Mouse (Mus musculus): ENCODE results near the gene Thumpd2. TPM values are rescaled to one million over a fixed set of nuclear protein-coding genes. Genes with fewer than 3 reads are reported as not detected.

Thumpd2 gene
- polyA plus RNA-seq (2015; fragmentation: Nextera tagmentation; extraction: Ambion mirVana): 11.9 TPM in 2 replicates

- Histone ChIP-seq H3K4me3 (ENCODE audit: low read length) (peak within 1 kb of the TSS; percentile 96), H3K9me3 (ENCODE audit: control insufficient read depth, low read length) (no peaks in the 10 kb centered on the region), H3K9ac (ENCODE audit: low read depth, low read length) (peak within 1 kb of the TSS; percentile 99), H3K4me2 (ENCODE audit: low read depth, low read length) (peak within 1 kb of the TSS; percentile 63), H3K27ac (ENCODE audit: low read length) (peak within 1 kb of the TSS; percentile 77), H3K36me3 (ENCODE audit: control insufficient read depth, insufficient read depth, low read length) (no peaks in the 10 kb centered on the region), H3K27me3 (replicated peaks; ENCODE audit: control insufficient read depth, insufficient read depth, low read length) (no peaks in the 10 kb centered on the region), H3K4me1 (ENCODE audit: control insufficient read depth, insufficient read depth, low read length) (no peaks in the 10 kb centered on the region)
- under 1% methylated on average over 29 of the region's 29 CpGs for WGBS
- ATAC-seq: peak; percentile 97
These were observed at the start of gene Thumpd2 for GRCm38 (mm10) chr17:81064979-81065311. TSS of gene Thumpd2 (minus strand) at chr17:81065082.

GRCm38 (mm10) chr17:81104237-81104636 lies 39.4 kb upstream of the Thumpd2 start:
- no peaks in the 10 kb centered on the region for H3K4me1 ChIP-seq (ENCODE audit: control insufficient read depth, insufficient read depth, low read length)
- H3K9ac ChIP-seq (ENCODE audit: low read depth, low read length): no peak overlapping the region
- no peak overlapping the region for H3K27ac ChIP-seq (ENCODE audit: low read length)
- no peak overlapping the region for H3K4me2 ChIP-seq (ENCODE audit: low read depth, low read length)
- ATAC-seq: no peak
- H3K36me3 ChIP-seq (ENCODE audit: control insufficient read depth, insufficient read depth, low read length): no peaks in the 10 kb centered on the region
- H3K27me3 ChIP-seq (replicated peaks; ENCODE audit: control insufficient read depth, insufficient read depth, low read length): no peaks in the 10 kb centered on the region
- no peaks in the 10 kb centered on the region for H3K9me3 ChIP-seq (ENCODE audit: control insufficient read depth, low read length)
- no peak overlapping the region for H3K4me3 ChIP-seq (ENCODE audit: low read length)
- WGBS: 82% methylated on average over 2 of the region's 2 CpGs

GRCm38 (mm10) chr17:81102866-81103265 lies 38.0 kb upstream of the Thumpd2 start:
- Histone ChIP-seq H3K9ac (ENCODE audit: low read depth, low read length) (no peak overlapping the region), H3K36me3 (ENCODE audit: control insufficient read depth, insufficient read depth, low read length) (no peaks in the 10 kb centered on the region), H3K27ac (ENCODE audit: low read length) (no peak overlapping the region), H3K9me3 (ENCODE audit: control insufficient read depth, low read length) (no peaks in the 10 kb centered on the region), H3K27me3 (replicated peaks; ENCODE audit: control insufficient read depth, insufficient read depth, low read length) (no peaks in the 10 kb centered on the region), H3K4me2 (ENCODE audit: low read depth, low read length) (no peak overlapping the region), H3K4me1 (ENCODE audit: control insufficient read depth, insufficient read depth, low read length) (no peaks in the 10 kb centered on the region), H3K4me3 (ENCODE audit: low read length) (no peak overlapping the region)
- no peak for ATAC-seq
- WGBS: 63% methylated on average over 8 of the region's 8 CpGs

GRCm38 (mm10) chr17:81098444-81098843 lies 33.6 kb upstream of the Thumpd2 start:
- H3K36me3 ChIP-seq (ENCODE audit: control insufficient read depth, insufficient read depth, low read length): no peaks in the 10 kb centered on the region
- H3K9ac ChIP-seq (ENCODE audit: low read depth, low read length): no peak overlapping the region
- H3K27ac ChIP-seq (ENCODE audit: low read length): no peak overlapping the region
- no peak overlapping the region for H3K4me2 ChIP-seq (ENCODE audit: low read depth, low read length)
- no peak overlapping the region for H3K4me3 ChIP-seq (ENCODE audit: low read length)
- H3K9me3 ChIP-seq (ENCODE audit: control insufficient read depth, low read length): no peaks in the 10 kb centered on the region
- no peaks in the 10 kb centered on the region for H3K27me3 ChIP-seq (replicated peaks; ENCODE audit: control insufficient read depth, insufficient read depth, low read length)
- ATAC-seq: no peak
- no peaks in the 10 kb centered on the region for H3K4me1 ChIP-seq (ENCODE audit: control insufficient read depth, insufficient read depth, low read length)

- no peaks in the 10 kb centered on the region for H3K36me3 ChIP-seq (ENCODE audit: control insufficient read depth, insufficient read depth, low read length)
- H3K27me3 ChIP-seq (replicated peaks; ENCODE audit: control insufficient read depth, insufficient read depth, low read length): no peaks in the 10 kb centered on the region
- H3K4me2 ChIP-seq (ENCODE audit: low read depth, low read length): no peak overlapping the region
- no peaks in the 10 kb centered on the region for H3K9me3 ChIP-seq (ENCODE audit: control insufficient read depth, low read length)
- H3K9ac ChIP-seq (ENCODE audit: low read depth, low read length): no peak overlapping the region
- no peak overlapping the region for H3K27ac ChIP-seq (ENCODE audit: low read length)
- 0 out of 2 replicates have a peak, but pooled peaks cover 2% of the 10 kb centered on the region for H3K4me1 ChIP-seq (ENCODE audit: control insufficient read depth, insufficient read depth, low read length)
- H3K4me3 ChIP-seq (ENCODE audit: low read length): no peak overlapping the region
- 85% methylated on average over 2 of the region's 2 CpGs for WGBS
- no peak for ATAC-seq
These were observed 31.6 kb upstream of the Thumpd2 start for GRCm38 (mm10) chr17:81096490-81096889.

- H3K4me2 ChIP-seq (ENCODE audit: low read depth, low read length): no peak overlapping the region
- H3K27me3 ChIP-seq (replicated peaks; ENCODE audit: control insufficient read depth, insufficient read depth, low read length): no peaks in the 10 kb centered on the region
- no peak overlapping the region for H3K27ac ChIP-seq (ENCODE audit: low read length)
- no peak overlapping the region for H3K4me3 ChIP-seq (ENCODE audit: low read length)
- peak; percentile 75; the same call in 1 of the 2 replicates for ATAC-seq
- H3K4me1 ChIP-seq (ENCODE audit: control insufficient read depth, insufficient read depth, low read length): 0 out of 2 replicates have a peak, but pooled peaks cover 2% of the 10 kb centered on the region
- 47% methylated on average over 5 of the region's 5 CpGs for WGBS
- H3K9ac ChIP-seq (ENCODE audit: low read depth, low read length): no peak overlapping the region
- H3K9me3 ChIP-seq (ENCODE audit: control insufficient read depth, low read length): no peaks in the 10 kb centered on the region
- no peaks in the 10 kb centered on the region for H3K36me3 ChIP-seq (ENCODE audit: control insufficient read depth, insufficient read depth, low read length)
These were observed 27.9 kb upstream of the Thumpd2 start for GRCm38 (mm10) chr17:81092794-81093193.

GRCm38 (mm10) chr17:81088866-81089265 lies 24.0 kb upstream of the Thumpd2 start:
- ATAC-seq: no peak
- Histone ChIP-seq H3K27me3 (replicated peaks; ENCODE audit: control insufficient read depth, insufficient read depth, low read length) (no peaks in the 10 kb centered on the region), H3K9ac (ENCODE audit: low read depth, low read length) (no peak overlapping the region), H3K4me2 (ENCODE audit: low read depth, low read length) (no peak overlapping the region), H3K4me3 (ENCODE audit: low read length) (no peak overlapping the region), H3K9me3 (ENCODE audit: control insufficient read depth, low read length) (no peaks in the 10 kb centered on the region), H3K36me3 (ENCODE audit: control insufficient read depth, insufficient read depth, low read length) (no peaks in the 10 kb centered on the region), H3K27ac (ENCODE audit: low read length) (no peak overlapping the region), H3K4me1 (ENCODE audit: control insufficient read depth, insufficient read depth, low read length) (0 out of 2 replicates have a peak, but pooled peaks cover 2% of the 10 kb centered on the region)
- WGBS: 66% methylated on average over 3 of the region's 3 CpGs

- Histone ChIP-seq H3K4me1 (ENCODE audit: control insufficient read depth, insufficient read depth, low read length) (0 out of 2 replicates have a peak, but pooled peaks cover 2% of the 10 kb centered on the region), H3K9ac (ENCODE audit: low read depth, low read length) (no peak overlapping the region), H3K4me2 (ENCODE audit: low read depth, low read length) (no peak overlapping the region), H3K27ac (ENCODE audit: low read length) (no peak overlapping the region), H3K36me3 (ENCODE audit: control insufficient read depth, insufficient read depth, low read length) (no peaks in the 10 kb centered on the region), H3K9me3 (ENCODE audit: control insufficient read depth, low read length) (no peaks in the 10 kb centered on the region), H3K27me3 (replicated peaks; ENCODE audit: control insufficient read depth, insufficient read depth, low read length) (no peaks in the 10 kb centered on the region), H3K4me3 (ENCODE audit: low read length) (no peak overlapping the region)
- ATAC-seq: no peak
- WGBS: 78% methylated on average over 4 of the region's 4 CpGs
These were observed 22.9 kb upstream of the Thumpd2 start for GRCm38 (mm10) chr17:81087735-81088134.

- ATAC-seq: peak; percentile 93
- H3K36me3 ChIP-seq (ENCODE audit: control insufficient read depth, insufficient read depth, low read length): no peaks in the 10 kb centered on the region
- WGBS: 10% methylated on average over 28 of the region's 28 CpGs
These were observed 453 bp downstream of the Thumpd2 start for GRCm38 (mm10) chr17:81064279-81064978.

GRCm38 (mm10) chr17:81063346-81063745 lies 1.5 kb downstream of the Thumpd2 start:
- Histone ChIP-seq H3K36me3 (ENCODE audit: control insufficient read depth, insufficient read depth, low read length) (0 out of 2 replicates have a peak, but pooled peaks cover 5% of the 10 kb centered on the region), H3K4me3 (ENCODE audit: low read length) (no peak overlapping the region), H3K9me3 (ENCODE audit: control insufficient read depth, low read length) (no peaks in the 10 kb centered on the region), H3K9ac (ENCODE audit: low read depth, low read length) (no peak overlapping the region), H3K4me1 (ENCODE audit: control insufficient read depth, insufficient read depth, low read length) (no peaks in the 10 kb centered on the region), H3K4me2 (ENCODE audit: low read depth, low read length) (no peak overlapping the region), H3K27me3 (replicated peaks; ENCODE audit: control insufficient read depth, insufficient read depth, low read length) (no peaks in the 10 kb centered on the region), H3K27ac (ENCODE audit: low read length) (no peak overlapping the region)
- 84% methylated on average over 3 of the region's 3 CpGs for WGBS
- no peak for ATAC-seq

More at GRCm38 (mm10) chr17:81064279-81064978, 453 bp downstream of the Thumpd2 start:
- Histone ChIP-seq H3K9me3 (ENCODE audit: control insufficient read depth, low read length) (no peaks in the 10 kb centered on the region), H3K27me3 (replicated peaks; ENCODE audit: control insufficient read depth, insufficient read depth, low read length) (no peaks in the 10 kb centered on the region), H3K4me2 (ENCODE audit: low read depth, low read length) (peak overlapping the region; percentile 63), H3K9ac (ENCODE audit: low read depth, low read length) (peak overlapping the region; percentile 99), H3K27ac (ENCODE audit: low read length) (peak overlapping the region; percentile 77), H3K4me1 (ENCODE audit: control insufficient read depth, insufficient read depth, low read length) (no peaks in the 10 kb centered on the region), H3K4me3 (ENCODE audit: low read length) (peak overlapping the region; percentile 96)
